Mouse (Mus musculus): ENCODE measurements around the gene Cacfd1. TPM values are rescaled to one million over a fixed set of nuclear protein-coding genes. Genes with fewer than 3 reads are reported as not detected.
A peak's percentile ranks its signal among the peaks of the same experiment; 100 is the strongest.

The Cacfd1 gene
- polyA plus RNA-seq, 1 experiment from 2014 or later: 90.7 TPM

DNA sequence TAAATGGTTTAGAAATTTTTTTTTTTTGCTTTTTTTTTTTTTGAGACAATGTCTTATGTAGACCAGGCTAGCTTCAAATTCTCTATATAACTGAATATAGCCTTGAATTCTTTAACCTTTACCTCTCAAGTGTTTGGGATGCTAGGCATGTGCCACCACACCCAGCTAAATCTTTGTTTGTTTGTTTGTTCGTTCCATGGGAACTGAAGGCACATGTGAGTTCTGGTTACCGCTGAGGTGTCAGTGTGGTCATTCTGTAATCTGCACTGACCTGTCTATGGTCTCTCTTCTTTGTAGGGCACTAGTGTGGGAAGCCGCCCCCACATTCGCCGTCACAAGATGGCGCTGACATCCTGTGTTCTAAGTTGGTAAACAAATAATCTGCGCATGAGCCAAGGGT is 11.7 kb upstream of the Cacfd1 start:
- H3K36me3 ChIP-seq: no peaks in the 10 kb centered on the region
- H3K27ac ChIP-seq (replicated peaks): no peak overlapping the region
- no peaks in the 10 kb centered on the region for H3K9me3 ChIP-seq (replicated peaks)
- no peaks in the 10 kb centered on the region for H3K27me3 ChIP-seq (ENCODE audit: low read depth, poor library complexity, severe bottlenecking)
- 87% methylated on average over 7 of the region's 7 CpGs for WGBS
- no peaks in the 10 kb centered on the region for H3K4me1 ChIP-seq
- H3K4me3 ChIP-seq: no peak overlapping the region
- no peak for DNase-seq (ENCODE audit: low spot score)

DNA sequence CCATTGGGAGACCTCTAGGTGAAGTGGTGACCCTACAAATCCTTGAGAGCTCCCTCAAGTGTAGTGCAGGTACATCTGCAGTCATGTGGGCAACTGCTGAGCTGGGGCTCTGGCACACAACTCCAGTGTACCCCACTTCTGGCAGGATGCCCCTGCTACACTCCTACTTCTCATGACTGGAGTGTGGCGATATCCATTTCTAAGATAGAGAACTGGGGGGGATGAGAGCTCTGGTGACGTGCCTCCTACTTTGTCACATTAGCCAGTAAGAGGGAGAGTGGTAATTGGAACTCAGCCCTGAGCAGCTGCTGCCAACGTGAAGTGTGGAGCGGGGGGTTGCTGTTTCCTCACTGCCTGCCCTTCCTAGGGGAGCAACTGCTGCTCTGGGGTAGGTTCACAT is 3.5 kb upstream of the Cacfd1 start:
- H3K27me3 ChIP-seq (ENCODE audit: low read depth, poor library complexity, severe bottlenecking): peaks cover 11% of the 10 kb centered on the region; the same call in 1 of the 2 replicates
- no peaks in the 10 kb centered on the region for H3K9me3 ChIP-seq (replicated peaks)
- no peaks in the 10 kb centered on the region for H3K36me3 ChIP-seq
- peaks cover 22% of the 10 kb centered on the region for H3K4me1 ChIP-seq
- WGBS: 77% methylated on average over 4 of the region's 4 CpGs
- no peak for DNase-seq (ENCODE audit: low spot score)
- H3K4me3 ChIP-seq: no peak overlapping the region
- no peak overlapping the region for H3K27ac ChIP-seq (replicated peaks)

DNA sequence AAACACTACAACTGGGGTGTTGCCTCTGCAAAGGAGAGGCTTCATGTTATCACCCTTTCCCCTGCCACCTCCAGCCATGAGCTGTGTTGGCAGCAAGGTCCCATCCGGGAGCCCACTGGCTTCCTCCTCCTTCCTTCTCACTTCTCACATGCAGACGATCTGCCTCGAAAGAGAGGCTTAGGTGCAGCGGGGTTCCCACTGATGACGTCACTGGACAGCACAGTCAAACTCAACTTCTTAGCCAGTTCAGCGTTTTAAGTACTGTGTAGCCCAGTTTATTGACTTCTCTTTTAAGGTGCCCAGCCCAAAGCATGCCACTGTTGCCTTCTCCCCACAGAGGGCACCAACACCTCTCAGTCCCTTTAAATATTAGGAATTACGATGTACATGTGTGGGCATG is 2.0 kb upstream of the Cacfd1 start:
- H3K36me3 ChIP-seq: no peaks in the 10 kb centered on the region

DNA sequence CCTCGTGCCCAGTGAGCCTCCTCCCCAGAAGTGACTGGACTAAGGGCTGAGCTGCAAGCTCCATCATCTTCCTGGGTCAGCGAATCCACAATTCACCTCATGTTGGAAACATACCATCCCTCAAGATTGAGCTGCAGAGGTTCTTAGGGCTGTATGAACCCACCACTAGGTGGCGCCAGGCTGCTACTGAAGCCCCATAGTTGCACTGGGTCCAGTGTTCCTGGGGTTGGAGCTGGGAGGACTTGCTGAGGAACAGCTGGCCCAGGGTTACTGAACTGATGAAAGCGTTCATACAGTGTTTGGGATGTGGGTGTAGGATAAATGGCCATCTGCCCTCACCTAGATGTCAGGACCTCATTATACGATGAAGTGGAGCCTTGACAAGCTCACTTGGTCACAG is 8.1 kb downstream of the Cacfd1 start:
- DNase-seq (ENCODE audit: low spot score): peak; percentile 73
- Histone ChIP-seq H3K4me1 (no peaks in the 10 kb centered on the region), H3K36me3 (peaks cover 77% of the 10 kb centered on the region), H3K9me3 (replicated peaks) (no peaks in the 10 kb centered on the region), H3K27me3 (ENCODE audit: low read depth, poor library complexity, severe bottlenecking) (no peaks in the 10 kb centered on the region), H3K27ac (replicated peaks) (no peak overlapping the region), H3K4me3 (no peak overlapping the region)
- 58% methylated on average over 5 of the region's 5 CpGs for WGBS

More for the DNA sequence above, 2.0 kb upstream of the Cacfd1 start:
- Histone ChIP-seq H3K9me3 (replicated peaks) (no peaks in the 10 kb centered on the region), H3K4me3 (no peak overlapping the region), H3K27ac (replicated peaks) (no peak overlapping the region), H3K4me1 (peaks cover 29% of the 10 kb centered on the region), H3K27me3 (ENCODE audit: low read depth, poor library complexity, severe bottlenecking) (peaks cover 11% of the 10 kb centered on the region; the same call in 1 of the 2 replicates)
- no peak for DNase-seq (ENCODE audit: low spot score)
- 82% methylated on average over 7 of the region's 7 CpGs for WGBS

DNA sequence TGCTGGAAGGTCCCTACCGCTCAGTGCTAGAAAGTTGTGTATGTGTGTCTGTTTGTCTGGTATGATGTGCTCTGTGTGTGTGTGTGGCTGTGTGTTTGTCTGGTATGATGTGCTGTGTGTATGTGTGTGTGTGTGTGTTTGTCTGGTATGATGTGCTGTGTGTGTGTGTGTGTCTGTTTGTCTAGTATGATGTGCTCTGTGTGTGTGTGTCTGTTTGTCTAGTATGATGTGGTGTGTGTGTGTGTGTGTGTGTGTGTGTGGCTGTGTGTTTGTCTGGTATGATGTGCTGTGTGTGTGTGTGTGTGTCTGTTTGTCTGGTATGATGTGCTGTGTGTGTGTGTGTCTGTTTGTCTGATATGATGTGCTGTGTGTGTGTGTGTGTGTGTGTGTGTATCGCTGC is 9.8 kb downstream of the Cacfd1 start:
- no peak overlapping the region for H3K4me3 ChIP-seq
- no peak overlapping the region for H3K27ac ChIP-seq (replicated peaks)
- no peaks in the 10 kb centered on the region for H3K9me3 ChIP-seq (replicated peaks)
- peaks cover 61% of the 10 kb centered on the region for H3K36me3 ChIP-seq
- H3K4me1 ChIP-seq: peaks cover 5% of the 10 kb centered on the region; the same call in 1 of the 2 replicates
- no peaks in the 10 kb centered on the region for H3K27me3 ChIP-seq (ENCODE audit: low read depth, poor library complexity, severe bottlenecking)
- DNase-seq (ENCODE audit: low spot score): no peak
- WGBS: 86% methylated on average over 2 of the region's 2 CpGs

DNA sequence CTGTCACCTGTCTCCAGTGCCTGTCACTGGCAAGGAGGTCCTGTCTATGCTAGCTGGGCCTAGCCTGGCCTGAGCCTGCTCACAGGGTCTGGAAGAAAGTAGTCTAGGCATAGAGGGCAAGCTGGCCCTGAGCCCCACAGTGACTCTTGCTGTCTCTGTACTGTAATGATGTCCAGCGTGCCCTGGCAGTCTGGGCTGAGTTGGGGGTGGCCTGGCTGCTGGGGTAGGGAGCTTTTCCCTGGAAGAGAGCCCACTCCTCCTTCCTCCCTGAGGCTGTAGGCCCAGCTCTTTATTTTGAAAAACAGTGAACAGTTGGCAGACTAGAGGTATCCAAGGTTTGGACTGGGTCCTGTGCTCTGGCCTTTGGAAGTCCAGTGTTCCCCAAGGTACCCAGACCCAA is 11.4 kb downstream of the Cacfd1 start:
- 90% methylated on average over 1 of the region's 1 CpGs for WGBS
- Histone ChIP-seq H3K27me3 (ENCODE audit: low read depth, poor library complexity, severe bottlenecking) (no peaks in the 10 kb centered on the region), H3K27ac (replicated peaks) (no peak overlapping the region), H3K4me3 (no peak overlapping the region), H3K4me1 (peaks cover 5% of the 10 kb centered on the region; the same call in 1 of the 2 replicates), H3K36me3 (peaks cover 46% of the 10 kb centered on the region), H3K9me3 (replicated peaks) (no peaks in the 10 kb centered on the region)
- DNase-seq (ENCODE audit: low spot score): no peak

DNA sequence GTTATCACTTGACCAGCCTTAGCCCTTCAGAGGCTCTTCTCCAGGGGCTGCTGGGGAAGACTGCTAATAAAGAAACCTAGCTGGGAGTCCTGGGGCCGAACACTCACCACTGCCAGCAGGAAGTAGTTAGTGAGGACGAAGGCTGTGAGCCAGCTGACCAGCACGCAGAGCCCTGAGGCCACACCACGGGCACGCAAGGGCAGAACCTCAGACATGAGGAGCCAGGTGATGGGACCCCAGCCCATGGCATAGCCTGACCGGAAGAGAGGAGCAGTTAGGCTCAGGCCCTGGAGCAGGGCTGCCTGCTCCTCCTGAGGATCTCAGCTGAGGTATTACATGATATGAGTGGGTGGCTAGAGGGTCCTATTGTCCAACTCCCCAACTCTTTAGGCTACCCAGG is 12.9 kb downstream of the Cacfd1 start:
- 82% methylated on average over 6 of the region's 6 CpGs for WGBS
- Histone ChIP-seq H3K27ac (replicated peaks) (peak overlapping the region; percentile 42; the same call in 1 of the 2 replicates), H3K9me3 (replicated peaks) (no peaks in the 10 kb centered on the region), H3K27me3 (ENCODE audit: low read depth, poor library complexity, severe bottlenecking) (peaks cover 12% of the 10 kb centered on the region), H3K4me3 (no peak overlapping the region), H3K36me3 (peaks cover 30% of the 10 kb centered on the region), H3K4me1 (peaks cover 15% of the 10 kb centered on the region)
- no peak for DNase-seq (ENCODE audit: low spot score)

DNA sequence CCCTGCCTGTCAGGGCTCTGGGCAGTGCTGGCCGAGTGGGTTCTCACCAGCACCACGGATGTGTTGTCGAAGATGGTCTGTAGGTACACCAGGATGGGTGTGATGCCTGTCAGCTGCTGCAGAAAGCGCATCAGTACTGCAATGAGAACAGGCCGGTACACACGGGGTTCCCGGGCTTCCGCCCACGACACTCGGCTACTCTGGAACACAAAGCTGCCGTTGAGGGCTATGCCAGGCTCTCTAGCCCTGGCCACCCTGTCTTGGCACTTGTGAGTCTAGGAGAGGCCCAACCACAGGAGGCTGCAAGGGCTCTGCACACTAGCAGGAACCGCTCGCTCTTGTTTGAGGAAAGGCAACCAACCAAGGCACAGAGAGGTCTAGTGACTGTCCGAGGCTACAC is 14.4 kb downstream of the Cacfd1 start:
- WGBS: 89% methylated on average over 14 of the region's 14 CpGs

DNA sequence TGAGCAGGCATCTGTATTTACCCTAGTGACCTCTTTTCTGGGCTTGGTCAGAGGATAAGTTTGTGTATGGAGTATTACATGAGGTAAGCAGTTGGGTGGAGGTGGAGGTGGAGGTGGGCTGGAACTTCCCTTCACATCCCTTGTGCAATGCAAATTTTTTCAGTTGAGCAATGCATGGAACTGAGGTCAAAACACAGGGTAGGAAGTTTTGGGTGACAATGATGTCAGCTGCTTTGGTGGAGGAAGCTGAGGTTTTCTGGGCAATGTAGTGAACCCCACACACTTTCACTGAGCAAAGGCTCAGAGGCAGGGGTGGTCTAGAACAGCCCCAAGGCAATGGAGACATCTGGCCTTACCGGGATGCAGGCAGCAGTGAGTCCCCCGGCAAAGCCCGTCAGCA is 15.8 kb downstream of the Cacfd1 start:
- no peak for DNase-seq (ENCODE audit: low spot score)
- 0 out of 2 replicates have a peak, but pooled peaks cover 4% of the 10 kb centered on the region for H3K36me3 ChIP-seq
- no peak overlapping the region for H3K4me3 ChIP-seq
- peaks cover 36% of the 10 kb centered on the region for H3K27me3 ChIP-seq (ENCODE audit: low read depth, poor library complexity, severe bottlenecking)
- H3K4me1 ChIP-seq: peaks cover 23% of the 10 kb centered on the region
- 93% methylated on average over 3 of the region's 3 CpGs for WGBS
- no peak overlapping the region for H3K27ac ChIP-seq (replicated peaks)
- no peaks in the 10 kb centered on the region for H3K9me3 ChIP-seq (replicated peaks)

More for the DNA sequence above, 14.4 kb downstream of the Cacfd1 start:
- DNase-seq (ENCODE audit: low spot score): no peak
- Histone ChIP-seq H3K4me1 (peaks cover 23% of the 10 kb centered on the region), H3K9me3 (replicated peaks) (no peaks in the 10 kb centered on the region), H3K4me3 (no peak overlapping the region), H3K27ac (replicated peaks) (no peak overlapping the region), H3K36me3 (peaks cover 15% of the 10 kb centered on the region), H3K27me3 (ENCODE audit: low read depth, poor library complexity, severe bottlenecking) (peaks cover 22% of the 10 kb centered on the region)

DNA sequence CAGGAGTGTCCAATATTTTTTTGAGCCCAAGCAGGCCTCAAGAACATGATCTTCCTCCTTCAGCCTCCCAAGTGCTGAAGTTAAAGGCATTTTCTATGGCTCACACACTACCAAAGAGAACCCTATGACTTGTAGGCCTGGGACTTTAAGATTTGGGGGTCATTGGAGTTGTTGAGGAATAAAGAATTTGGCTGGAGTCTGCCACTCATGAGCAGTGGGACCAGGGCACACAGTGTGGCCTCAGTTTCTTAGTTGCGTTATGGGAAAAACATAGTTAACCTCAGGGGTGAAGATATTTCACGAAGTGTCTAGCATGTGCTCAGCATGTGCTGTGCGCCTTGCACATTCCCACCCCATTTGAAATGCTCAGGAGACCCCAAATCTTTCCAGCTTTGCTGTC is 16.6 kb downstream of the Cacfd1 start:
- H3K4me1 ChIP-seq: peaks cover 23% of the 10 kb centered on the region
- no peaks in the 10 kb centered on the region for H3K36me3 ChIP-seq
- H3K27me3 ChIP-seq (ENCODE audit: low read depth, poor library complexity, severe bottlenecking): peaks cover 37% of the 10 kb centered on the region
- no peak for DNase-seq (ENCODE audit: low spot score)
- no peaks in the 10 kb centered on the region for H3K9me3 ChIP-seq (replicated peaks)
- no peak overlapping the region for H3K4me3 ChIP-seq
- no peak overlapping the region for H3K27ac ChIP-seq (replicated peaks)
- WGBS: 90% methylated on average over 3 of the region's 3 CpGs

DNA sequence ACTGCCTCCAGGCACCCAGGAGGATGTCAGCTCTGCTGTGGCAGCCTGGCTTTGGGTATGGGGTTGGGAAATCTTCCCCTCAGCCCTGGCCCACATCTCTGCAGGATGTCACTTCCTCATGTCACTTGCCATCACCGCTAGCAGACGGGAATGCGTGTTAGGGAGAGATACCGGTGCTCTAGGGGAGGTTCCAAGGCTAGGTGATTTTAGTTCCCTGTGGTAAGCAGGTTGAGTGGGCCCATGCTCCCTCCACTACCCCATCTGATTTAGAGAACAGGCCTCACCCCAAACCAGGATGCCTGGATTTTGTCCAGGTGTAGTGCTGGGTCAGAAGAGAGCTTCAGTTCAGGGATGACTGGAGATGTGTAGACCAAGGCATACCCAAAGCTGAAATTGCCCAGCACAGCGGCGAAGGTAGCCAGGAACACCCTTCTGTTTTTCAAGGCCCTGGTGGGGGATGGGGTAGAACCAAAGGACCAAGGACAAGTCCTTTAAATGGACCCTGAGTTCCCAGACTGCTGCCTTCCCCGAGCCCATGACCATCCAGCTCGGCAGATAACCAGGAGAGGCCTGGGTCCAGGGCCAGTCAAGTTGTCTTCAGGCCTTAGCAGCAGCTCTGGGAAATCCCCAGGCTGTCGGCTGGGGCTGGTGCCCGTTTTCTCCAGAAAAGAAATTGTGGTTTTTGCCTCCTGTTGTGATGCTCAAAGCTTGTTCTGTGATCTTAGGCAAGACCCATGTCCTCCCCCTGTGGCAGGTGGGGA is 17.3 kb downstream of the Cacfd1 start:
- H3K9me3 ChIP-seq (replicated peaks): no peaks in the 10 kb centered on the region
- DNase-seq (ENCODE audit: low spot score): no peak
- H3K4me3 ChIP-seq: peak overlapping the region; percentile 50
- no peaks in the 10 kb centered on the region for H3K36me3 ChIP-seq
- peaks cover 23% of the 10 kb centered on the region for H3K4me1 ChIP-seq
- peaks cover 37% of the 10 kb centered on the region for H3K27me3 ChIP-seq (ENCODE audit: low read depth, poor library complexity, severe bottlenecking)
- H3K27ac ChIP-seq (replicated peaks): peak overlapping the region; percentile 34; the same call in 1 of the 2 replicates
- WGBS: 75% methylated on average over 10 of the region's 10 CpGs

DNA sequence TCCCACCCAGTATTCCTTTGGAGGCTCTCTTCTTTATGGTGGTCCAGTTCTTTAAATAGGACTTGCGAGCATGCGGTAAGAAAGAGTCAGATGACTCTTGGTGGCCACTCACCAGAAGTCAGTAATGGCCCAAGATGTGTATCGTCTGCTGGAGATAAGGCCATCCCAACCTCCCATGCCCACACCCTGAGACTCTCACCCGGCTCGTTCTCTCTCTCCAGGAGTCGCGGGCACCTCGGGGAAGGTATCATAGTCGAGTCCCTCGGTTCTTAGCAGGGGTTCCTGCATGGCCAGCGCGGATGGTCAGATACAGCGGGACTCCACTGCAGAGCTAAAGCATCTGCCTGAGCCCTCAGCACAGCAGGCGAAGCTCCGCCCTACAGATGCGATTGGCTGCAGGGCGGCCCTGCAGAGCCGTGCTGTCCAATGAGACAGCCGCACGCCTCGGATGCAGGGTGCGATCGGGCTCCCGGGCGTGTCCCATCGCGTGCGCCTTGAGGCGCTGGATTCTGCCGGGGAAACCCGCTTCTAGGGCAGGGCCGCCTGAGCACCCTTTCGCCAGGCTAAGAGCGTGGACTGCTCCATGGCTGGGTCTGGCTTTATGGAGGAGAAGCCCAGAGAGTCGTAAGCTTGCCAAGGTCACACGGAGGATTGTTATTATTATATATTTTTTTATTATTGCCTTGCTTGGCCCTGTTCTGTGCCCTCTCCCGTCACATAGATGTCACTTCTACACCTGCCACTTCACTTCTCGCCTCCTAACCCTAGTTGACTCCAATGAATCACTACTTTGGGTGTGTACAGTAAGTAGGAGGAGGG is 18.1 kb downstream of the Cacfd1 start, which contains the start of gene Slc2a6:
TSS of gene Slc2a6 (minus strand) at position 381 of the 819 bp plus-strand sequence.
- 5% methylated on average over 38 of the region's 38 CpGs for WGBS
- Histone ChIP-seq H3K4me1 (peaks cover 23% of the 10 kb centered on the region), H3K27me3 (ENCODE audit: low read depth, poor library complexity, severe bottlenecking) (peaks cover 37% of the 10 kb centered on the region), H3K27ac (replicated peaks) (peak within 1 kb of the TSS; percentile 34; the same call in 1 of the 2 replicates), H3K36me3 (no peaks in the 10 kb centered on the region), H3K4me3 (peak within 1 kb of the TSS; percentile 50), H3K9me3 (replicated peaks) (no peaks in the 10 kb centered on the region)
- DNase-seq (ENCODE audit: low spot score): peak; percentile 89
